Mouse (Mus musculus): ENCODE results near the gene Ufc1.

Ufc1 gene

DNA sequence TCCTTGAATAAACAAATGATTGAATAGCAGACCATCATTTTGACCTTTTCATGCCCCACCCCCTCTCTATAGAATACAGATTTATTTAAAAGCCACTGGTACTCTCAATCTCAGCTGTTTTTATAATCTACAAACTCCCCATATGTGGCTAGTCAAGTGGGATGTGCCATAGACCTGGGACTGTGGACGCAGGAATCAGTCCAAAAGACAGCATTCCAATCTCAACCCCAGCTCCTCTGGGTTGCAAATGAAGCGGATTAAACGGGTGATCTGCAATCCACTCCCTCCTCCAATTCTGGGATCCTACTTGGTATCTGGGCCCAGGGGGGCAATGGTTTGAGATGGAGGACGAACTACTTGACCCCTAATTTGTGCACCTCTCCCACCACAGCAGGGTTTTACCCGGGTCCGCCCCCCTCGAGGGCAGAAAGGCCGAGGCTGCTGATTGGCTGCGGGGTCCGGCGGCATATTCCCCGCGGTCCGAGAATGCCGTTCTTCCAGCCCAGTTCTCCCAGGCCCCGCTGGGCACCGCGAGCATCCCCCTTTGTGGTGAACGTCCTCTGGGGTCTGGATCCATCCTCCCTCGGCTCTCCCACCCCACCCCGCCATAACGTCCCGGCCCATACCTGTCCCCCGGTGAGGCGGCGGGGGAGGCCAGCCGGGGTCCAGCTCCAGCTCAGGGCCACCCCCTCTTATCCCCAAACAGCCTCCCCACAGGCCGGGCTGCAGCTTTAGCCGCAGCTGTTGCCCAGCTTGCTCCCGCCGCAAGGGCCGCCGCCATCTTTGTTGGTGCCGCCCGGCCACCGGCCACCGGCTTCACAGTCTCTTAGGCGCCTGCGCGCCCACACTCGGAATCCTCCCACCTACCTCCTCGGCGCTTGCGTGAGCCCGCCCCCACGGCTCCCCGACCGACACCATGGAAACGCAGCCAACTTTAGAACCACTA, 7.4 kb downstream of the Ufc1 start, which contains the start of gene Usp21:
Gene Usp21 (minus strand): TSS at position 856 of the 946 bp plus-strand sequence.
- DNase-seq (ENCODE audit: low spot score in 2 of 2), result peak; percentile 93 to 94

DNA sequence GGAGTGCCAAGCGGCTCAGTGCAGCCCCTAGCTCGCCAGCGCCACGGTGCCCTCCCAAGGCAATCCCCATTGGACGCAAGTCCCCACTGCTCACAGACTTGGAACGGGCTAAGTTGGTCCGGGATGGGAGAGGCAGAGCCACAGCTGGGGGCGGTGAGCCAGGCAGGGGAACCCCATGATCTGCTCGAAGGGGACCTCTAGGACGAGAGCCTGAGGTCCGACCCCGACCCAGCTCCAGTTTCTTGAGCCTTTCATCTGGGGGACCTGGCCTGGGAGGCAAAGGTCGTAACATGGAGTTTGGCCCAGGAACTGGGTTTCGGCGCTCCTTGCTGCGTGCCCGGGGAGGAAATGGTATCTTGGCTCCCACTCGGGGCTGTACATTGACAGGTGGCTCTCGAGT, 8.3 kb downstream of the Ufc1 start:
- no peak for DNase-seq (ENCODE audit: low spot score in 2 of 2)

DNA sequence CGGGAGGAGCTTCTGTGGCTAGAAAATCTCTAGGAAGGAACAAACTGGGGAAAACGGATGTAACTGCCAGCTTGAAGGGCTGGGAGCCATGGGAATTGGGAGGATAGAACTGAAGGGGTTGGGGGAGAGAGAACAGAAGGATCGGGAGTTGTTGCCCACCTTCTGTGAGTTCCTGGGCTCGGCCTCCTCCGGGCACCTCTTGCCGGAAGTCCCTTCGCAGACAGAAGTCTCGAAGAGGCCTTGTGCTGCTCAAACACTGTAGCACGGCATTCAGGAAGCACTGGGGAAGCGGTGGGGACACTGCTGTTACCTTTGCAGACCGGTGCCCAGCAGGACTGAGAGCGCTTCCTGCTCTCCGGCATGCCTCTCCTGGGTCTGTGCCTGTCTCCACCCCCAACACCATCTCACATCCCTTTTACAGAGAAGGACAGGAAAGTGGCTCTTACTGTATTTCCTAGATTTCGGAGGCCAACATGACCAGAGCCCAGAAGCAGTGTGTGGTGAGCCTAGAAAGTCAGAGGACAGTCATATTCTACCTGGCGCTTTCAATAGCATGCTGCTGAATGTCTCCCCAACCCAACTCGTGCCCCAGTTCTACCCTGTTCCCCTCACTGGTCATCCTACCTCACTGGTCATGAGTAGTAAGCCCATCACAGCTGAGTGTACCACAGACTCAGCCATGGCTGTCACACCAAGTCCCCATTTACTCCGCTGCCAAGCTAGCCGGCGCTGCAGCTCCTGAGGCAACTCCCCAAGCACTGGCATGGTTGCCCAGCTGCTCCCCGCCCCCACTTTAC, 9.5 kb downstream of the Ufc1 start:
- no peak for DNase-seq (ENCODE audit: low spot score in 2 of 2)

DNA sequence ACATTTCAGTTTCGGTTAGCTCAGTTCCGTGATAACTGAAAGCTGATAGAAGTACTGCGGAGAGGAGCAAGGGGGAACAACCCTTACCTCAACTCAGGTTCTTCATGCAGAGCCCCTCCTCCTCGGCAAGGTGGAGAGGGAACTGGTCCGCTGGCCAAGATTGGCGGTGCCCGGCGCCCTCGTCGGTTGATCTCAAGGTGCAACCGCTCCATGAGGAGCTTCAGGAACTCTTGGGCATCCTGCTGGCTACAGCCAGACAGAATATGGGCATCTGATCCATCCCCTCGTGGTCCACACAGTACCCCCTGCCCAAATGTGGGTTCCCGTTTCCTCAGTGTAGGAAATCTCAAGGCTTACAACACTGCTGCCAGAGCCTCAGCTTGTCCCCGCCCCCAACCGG, 10.3 kb downstream of the Ufc1 start:
- DNase-seq (ENCODE audit: low spot score in 2 of 2), result no peak

DNA sequence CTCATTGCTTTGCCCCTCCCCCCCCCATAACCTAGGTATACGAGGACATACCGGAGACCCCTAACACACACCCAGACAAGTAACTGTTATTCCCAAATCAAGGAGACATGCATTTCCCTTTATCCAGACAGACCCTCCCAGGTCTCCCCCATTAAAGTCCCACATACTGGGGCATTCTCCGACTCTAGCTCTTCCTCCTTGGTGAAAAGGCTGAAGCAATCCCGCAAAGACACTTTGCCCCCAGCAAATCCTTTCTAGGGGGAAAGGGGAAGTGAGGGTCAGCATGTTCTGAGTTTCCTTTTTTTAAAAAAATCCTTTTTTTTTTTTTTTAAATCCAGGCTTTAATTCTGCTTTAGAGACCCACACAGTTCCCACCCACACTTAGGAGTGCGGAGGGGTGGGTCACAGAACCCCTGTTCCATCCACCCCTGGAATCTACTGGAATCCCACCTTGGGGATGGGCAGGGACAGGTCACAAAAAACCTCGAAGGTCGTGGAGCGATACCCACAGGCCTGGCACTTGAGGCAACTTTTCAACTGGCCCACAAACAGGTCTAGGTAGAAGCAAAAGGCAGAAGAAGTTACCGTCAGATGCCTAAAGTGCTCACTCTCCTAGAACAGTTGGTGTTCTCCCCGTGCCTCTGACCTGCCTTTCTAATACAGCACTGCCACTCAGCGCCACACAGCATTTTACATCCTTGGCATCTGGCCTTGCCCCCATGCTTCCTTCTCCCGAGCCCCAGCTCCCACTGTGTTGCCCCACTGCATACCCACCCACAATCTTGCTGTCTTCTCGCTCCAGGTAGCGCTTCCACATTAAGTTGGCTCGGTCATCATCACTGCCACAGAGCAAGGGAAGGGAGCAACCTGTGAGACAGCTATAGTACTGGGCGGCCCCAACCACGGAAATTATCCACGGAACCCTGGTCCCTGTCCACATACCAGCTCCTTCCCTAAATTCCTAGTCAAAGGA, 11.3 kb downstream of the Ufc1 start:
- peak in 1 of 2 experiments; percentile 1 for DNase-seq (ENCODE audit: low spot score in 2 of 2)

DNA sequence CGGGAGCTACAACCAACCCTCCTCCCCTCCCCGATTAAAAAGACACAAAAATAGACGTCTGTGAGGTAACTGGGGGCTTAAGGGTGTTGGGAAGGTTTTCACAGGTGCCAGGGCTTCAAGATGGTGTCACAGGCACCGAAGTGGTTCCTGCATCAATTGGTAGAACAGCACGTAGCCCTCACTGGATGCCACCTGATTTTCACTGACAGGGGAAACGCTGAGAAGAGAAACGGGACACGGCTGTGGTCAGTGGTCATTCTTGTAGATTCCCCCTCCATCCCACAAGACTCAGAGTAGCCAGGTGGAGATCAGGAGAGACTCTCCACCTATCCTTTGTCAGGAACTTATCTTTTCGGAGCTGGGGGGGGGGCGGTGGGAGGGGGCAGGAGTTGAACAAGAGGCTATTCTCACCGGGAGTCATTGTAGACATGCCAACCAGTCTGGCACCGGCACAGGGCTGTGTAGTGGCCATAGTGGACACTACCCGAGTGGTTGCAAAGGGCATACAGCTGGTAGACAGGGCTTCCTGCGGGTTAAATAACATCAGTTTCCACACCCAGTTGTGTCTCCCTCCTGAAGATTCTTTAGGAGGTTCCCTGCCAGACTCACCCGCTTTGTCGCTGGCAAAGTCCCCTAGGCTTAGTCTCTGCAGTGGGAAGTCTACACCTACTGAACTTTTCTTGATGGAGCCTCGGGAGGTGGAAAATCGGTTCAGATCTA, 12.6 kb downstream of the Ufc1 start:
- DNase-seq (ENCODE audit: low spot score in 2 of 2), result peak in 1 of 2 experiments; percentile 10

DNA sequence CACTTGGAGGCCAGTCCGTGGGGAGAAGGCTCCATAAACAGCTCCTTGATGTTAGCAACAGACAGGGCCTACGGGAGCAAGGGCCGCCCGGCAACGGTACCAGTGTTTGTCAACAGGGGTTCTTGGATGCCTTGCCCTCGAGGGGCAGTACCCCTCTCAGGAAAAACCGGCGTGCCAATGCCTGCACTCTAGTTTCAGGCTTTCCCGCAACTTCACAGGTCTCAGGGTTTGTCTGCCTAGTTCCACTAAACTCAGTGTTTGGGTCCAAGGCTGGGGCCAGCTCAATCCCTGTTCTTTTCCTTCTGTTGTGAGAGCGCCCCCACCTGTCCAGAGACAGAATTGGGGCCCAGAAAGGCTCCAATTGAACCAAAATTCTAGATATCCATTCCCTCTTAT, 13.3 kb downstream of the Ufc1 start:
- DNase-seq (ENCODE audit: low spot score in 2 of 2), result peak; percentile 61 to 78

DNA sequence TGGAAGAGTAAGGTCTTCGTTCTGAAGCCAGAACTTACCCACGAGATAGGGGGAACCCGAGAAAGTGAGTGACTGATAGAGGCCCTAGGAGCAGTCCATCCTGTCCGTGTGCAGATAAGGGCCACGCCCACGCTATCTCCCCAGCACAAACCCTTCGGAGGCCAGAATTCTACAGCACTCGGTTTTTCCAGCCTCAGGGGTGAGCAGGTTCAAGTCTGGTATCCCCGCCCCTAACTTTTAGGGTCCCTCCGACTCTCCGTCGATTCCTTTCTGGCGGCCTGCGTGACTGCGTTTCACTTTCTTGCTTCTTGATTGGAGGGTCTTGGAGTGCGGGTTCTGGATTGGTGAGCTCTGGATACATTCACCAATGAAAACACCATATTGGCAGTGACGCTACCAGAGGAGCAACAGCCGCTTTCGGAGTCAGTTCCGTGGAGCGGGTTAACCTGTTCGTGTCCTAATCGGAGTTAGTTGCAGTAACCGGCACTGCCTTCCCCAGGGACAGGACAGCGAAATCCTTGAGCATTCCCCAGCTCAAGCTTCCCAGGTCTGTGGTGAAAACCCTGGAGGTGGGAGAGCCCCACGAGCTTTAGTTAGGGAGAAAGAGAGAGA, 13.8 kb downstream of the Ufc1 start, which contains the start of gene Ppox:
Gene Ppox (minus strand): TSS at position 271 of the 612 bp plus-strand sequence.
- DNase-seq (ENCODE audit: low spot score in 2 of 2), result peak; percentile 71 to 83

DNA sequence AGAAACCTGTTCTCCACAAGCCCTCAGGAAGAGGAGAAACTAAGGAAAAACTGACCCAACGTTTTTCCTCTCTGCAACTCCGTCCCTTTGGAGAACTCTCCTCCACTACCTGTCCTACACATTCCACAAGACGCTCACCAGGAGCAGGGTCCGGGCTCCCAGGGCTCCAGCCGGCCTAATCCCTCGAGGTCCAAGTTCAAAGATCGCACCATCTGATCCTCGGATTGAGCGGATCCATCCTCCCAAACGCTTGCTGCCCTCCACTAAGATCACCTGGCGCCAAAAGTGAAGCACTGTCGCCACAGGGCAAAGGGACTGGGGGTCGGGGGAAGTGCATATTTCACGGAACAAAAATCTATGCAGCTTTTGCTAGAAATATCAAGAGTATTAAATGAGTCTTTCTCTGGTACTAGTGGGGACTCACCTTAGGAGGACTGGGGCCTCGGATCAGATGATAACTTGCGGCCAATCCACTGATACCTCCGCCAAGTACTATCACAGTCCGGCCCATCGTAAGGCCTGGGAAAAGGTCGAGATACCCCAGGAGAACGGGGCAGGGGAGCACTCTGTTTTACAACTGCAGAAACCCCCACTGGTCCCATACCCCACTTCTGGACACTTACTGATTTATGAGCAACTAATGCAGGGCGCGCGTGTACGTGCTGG, 14.4 kb downstream of the Ufc1 start:
- no peak for DNase-seq (ENCODE audit: low spot score in 2 of 2)

DNA sequence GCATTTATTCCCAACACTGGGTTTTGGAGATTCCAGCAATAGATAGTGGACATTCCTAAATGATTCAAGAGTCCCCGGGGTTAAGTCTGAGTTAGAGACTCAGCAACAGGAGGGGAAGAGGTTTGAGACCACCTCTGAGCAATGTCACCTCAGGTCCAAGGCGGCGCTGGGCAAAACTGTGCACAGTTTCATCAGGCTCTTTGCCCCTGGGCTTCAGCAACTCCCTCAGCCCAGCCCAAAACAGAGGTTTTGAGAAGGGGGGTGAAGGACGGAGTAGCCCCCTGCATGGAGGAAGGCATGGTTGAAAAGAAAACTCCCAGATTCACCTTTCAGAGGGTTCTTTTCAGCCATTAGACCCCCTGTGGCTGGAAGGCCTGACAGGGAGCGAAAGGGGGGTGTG, 15.1 kb downstream of the Ufc1 start:
- no peak for DNase-seq (ENCODE audit: low spot score in 2 of 2)

DNA sequence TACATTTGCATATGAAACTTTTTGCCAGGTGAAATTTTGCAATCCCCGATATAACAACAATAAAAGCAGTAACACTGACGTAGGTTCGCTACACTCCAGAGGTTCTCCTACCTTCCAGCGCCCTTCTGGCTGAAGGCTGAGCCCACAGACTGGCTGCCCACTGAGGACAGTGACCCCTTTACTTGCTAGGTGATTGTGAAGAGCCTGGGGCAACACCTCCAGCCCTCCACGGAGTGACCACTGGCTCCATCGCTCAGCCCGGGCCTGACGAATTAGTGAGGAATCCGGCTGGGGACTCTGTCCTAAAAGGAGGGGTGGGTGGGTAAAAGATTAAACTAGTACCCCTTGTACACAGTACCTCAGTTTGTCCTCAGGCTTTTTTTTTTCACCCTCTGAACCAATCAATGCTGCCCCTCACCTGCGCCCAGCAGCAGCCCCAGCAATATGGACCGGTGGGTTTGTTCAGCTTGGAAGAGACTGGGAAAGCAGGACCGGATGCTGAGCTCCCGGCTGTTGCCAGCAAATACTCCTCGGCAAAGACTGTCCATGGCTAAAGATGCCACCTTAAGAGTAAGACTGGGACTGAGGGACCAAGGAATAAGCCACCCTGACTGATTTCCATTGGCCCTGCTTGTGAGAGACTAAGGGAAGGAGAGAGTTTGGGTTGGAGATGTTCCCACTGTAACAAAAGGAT, 15.7 kb downstream of the Ufc1 start:
- no peak for DNase-seq (ENCODE audit: low spot score in 2 of 2)

DNA sequence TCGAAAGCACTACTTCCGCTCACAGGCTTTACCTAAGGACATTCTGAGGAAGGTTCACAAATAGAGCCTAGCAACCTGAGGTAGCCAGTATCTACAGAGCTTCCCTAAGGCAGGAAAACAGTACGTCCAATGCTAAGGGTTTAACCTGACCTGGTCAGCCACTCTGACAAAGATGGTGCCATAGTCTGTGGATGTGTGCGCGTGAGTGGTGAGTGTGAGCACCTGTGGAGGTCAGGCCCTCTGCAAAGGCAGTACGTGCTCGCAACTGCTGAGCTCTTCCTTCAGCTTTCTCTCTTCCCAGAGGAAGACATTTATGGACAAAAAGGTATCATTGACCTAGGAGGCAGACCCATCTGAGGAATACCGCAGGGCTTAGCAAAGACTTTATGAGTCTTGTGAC, 16.4 kb downstream of the Ufc1 start:
- no peak for DNase-seq (ENCODE audit: low spot score in 2 of 2)

DNA sequence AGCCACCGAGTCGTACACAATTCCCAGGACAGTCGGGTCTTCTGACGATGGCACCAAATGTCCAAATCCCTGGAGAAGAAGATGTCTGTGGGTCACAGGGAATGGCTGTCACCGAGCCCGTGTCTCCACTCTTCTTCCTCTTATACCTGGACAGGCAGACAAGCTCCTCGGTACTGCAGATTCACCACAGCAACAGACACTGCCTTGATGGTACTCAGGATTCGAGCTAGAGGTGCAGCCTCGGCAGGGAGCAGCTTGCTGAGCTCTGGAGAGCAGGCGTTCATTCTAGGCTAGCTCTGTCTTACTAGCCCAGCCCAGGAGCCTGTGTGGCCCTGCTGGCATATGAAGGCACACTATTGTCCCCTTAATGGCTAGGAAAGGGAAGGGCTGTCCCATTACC, 17.1 kb downstream of the Ufc1 start:
- DNase-seq (ENCODE audit: low spot score in 2 of 2), result no peak

DNA sequence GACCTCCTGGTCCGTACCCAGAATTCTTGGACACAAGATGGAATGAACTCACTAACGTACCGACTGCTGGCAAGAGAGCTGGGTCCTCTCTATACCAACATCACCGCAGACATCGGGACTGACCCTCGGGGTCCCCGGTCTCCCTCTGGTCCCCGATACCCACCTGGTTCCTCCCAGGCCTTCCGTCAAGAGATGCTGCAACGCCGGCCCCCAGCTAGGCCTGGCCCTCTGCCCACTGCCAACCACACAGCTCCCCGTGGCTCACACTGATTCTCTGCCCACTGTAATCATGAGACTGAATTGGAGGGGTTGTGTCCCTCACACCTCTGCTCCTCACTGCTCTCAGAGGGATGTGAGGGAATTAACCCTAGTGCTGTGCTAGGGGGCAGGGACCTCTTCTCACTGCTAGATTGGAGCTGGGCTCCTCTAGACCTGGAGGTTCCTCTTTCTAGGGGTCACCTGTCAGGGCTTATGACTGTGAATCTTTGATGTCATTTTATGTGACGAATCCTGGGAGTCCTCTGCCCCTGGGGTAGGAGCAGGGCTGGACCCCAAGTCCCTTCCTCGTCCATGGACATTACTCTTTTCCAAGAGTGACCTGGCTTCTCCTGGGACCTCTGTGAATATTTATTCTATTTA, 18.6 kb downstream of the Ufc1 start:
- DNase-seq (ENCODE audit: low spot score in 2 of 2), result no peak

DNA sequence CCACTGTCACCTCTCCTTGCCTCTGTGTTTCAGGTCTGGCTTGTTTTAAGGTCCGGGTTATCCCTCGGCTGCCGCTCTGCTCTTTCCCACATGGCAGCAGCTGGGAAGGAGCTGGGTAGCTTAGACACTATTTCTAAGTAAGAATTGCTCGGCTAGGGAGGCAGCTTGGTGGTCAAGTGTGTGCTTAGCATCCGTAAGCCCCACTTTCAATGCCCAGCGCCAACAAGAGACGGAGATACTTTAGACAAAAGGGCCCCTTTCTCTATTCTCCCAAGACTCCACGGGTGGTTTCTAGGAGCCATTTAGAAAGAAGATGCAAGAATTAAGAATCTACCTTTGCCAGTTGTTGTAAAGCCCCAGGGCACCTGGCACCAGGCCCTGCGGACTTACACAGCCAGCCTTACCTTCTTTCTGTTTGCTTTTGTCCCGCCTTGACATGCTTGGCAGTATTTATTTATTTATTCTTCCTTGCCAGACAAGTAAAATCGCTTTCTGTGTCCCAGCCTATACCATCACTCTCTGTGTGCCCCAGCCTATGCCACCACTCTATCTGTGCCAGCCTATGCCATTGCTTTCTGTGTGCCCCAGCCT, 19.6 kb downstream of the Ufc1 start:
- no peak for DNase-seq (ENCODE audit: low spot score in 2 of 2)

DNA sequence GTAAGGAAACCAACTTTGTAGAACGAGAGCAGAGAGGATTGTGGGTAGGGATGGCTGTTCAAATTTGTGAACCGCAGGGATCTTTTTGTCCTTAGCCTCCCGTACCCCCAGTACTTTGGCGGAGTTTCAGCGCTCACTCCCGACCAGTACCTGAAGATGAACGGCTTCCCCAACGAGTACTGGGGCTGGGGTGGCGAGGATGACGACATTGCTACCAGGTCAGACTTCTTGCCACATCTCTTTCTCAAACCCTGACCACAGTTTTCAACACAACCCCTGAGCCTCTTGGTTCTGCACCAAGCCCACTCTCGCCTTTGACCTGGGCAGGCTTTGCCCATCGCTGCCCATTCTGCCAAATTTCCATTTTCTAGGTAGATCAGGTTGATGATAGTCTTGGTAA, 20.7 kb downstream of the Ufc1 start:
- no peak for DNase-seq (ENCODE audit: low spot score in 2 of 2)

DNA sequence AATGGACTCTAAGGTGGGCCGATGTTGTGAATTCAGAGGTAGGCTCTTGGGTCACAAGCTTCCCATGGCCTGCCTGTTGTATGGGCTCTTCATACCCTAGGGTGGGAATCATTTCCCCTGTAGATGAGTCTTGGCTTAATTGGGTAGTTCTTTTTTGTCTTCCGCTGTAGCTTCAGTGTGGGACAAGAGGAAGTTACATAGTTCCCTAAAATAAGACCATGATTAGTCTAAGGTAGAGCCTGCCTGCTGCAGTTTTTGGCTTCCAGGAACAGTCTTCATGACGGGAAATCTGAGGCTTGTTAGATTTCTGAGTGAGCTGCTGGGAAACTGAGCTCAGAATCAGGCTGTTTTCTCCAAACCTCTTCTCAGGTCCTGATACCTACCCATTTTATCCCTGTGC, 22.7 kb downstream of the Ufc1 start:
- DNase-seq (ENCODE audit: low spot score in 2 of 2), result no peak

DNA sequence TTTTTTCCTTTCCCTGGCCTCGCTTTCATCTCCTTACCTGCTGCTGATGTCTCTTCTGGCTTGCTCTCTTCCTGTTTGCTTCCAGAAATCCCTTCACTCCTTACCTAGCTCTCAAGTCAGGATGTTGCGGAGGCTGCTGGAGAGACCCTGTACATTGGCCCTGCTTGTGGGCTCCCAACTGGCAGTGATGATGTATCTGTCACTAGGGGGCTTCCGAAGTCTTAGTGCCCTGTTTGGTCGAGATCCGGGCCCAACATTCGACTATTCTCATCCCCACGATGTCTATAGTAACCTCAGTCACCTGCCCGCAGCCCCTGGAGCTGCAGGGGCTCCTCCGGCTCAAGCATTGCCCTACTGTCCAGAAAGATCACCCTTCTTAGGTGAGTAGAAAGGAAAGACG, 23.2 kb downstream of the Ufc1 start:
- DNase-seq (ENCODE audit: low spot score in 2 of 2), result no peak

All from cerebellum, postnatal 4 days (tissue).